Mouse (Mus musculus): ENCODE data around the gene Atxn7l3. TPM values are rescaled to one million over a fixed set of nuclear protein-coding genes. Genes with fewer than 3 reads are reported as not detected.
A peak's percentile ranks its signal among the peaks of the same experiment; 100 is the strongest.

Gene Atxn7l3
- polyA plus RNA-seq (2015; fragmentation: Nextera tagmentation; extraction: Ambion mirVana): 4.5 and 4.6 TPM in 2 replicates

- WGBS (ENCODE audit: insufficient replicate concordance): under 1% methylated on average over 47 of the region's 125 CpGs
- peak within 1 kb of the TSS; percentile 93 for H3K4me3 ChIP-seq (ENCODE audit: low read depth, low read length)
- H3K4me2 ChIP-seq (ENCODE audit: low read depth, low read length): peak within 1 kb of the TSS; percentile 97
- TF ChIP-seq CTCF (IDR thresholded peaks at IDR 0.05; ENCODE audit: low read depth) (peak; percentile 5; the same call in 1 of the 2 replicates), EP300 (IDR thresholded peaks at IDR 0.05; ENCODE audit: low read depth) (no peak)
- H3K27ac ChIP-seq (ENCODE audit: low read depth): peak within 1 kb of the TSS; percentile 100
- ATAC-seq (peak; percentile 92), DNase-seq (peak; percentile 99)
- peaks cover 20% of the 10 kb centered on the region for H3K4me1 ChIP-seq (ENCODE audit: insufficient read depth)
- H3K9me3 ChIP-seq (ENCODE audit: low read length): no peaks in the 10 kb centered on the region; the same call in 1 of the 2 replicates
- H3K36me3 ChIP-seq (replicated peaks; ENCODE audit: insufficient read depth, low read length): peaks cover 26% of the 10 kb centered on the region
- no peaks in the 10 kb centered on the region for H3K27me3 ChIP-seq (ENCODE audit: insufficient read depth, low read length)
- peak within 1 kb of the TSS; percentile 97 for H3K9ac ChIP-seq (replicated peaks)
Measured at GRCm38 (mm10) chr11:102296491-102297472, at the start of gene Atxn7l3. Gene Atxn7l3, minus strand, starts transcription at chr11:102296631.

- no peak for ATAC-seq
- H3K4me3 ChIP-seq (ENCODE audit: low read depth, low read length): no peak overlapping the region
- WGBS (ENCODE audit: insufficient replicate concordance): 79% methylated on average over 3 of the region's 3 CpGs
- H3K9ac ChIP-seq (replicated peaks): no peak overlapping the region
- H3K9me3 ChIP-seq (ENCODE audit: low read length): no peaks in the 10 kb centered on the region; the same call in 1 of the 2 replicates
- DNase-seq: no peak
- TF ChIP-seq CTCF (IDR thresholded peaks at IDR 0.05; ENCODE audit: low read depth): no peak
- no peak for TF ChIP-seq EP300 (IDR thresholded peaks at IDR 0.05; ENCODE audit: low read depth)
- no peaks in the 10 kb centered on the region for H3K4me1 ChIP-seq (ENCODE audit: insufficient read depth)
- no peak overlapping the region for H3K27ac ChIP-seq (ENCODE audit: low read depth)
- H3K36me3 ChIP-seq (replicated peaks; ENCODE audit: insufficient read depth, low read length): peaks cover under 1% of the 10 kb centered on the region; the same call in 1 of the 2 replicates
- H3K27me3 ChIP-seq (ENCODE audit: insufficient read depth, low read length): no peaks in the 10 kb centered on the region
- H3K4me2 ChIP-seq (ENCODE audit: low read depth, low read length): no peak overlapping the region
Measured at GRCm38 (mm10) chr11:102344458-102344857, 48.0 kb upstream of the Atxn7l3 start.

GRCm38 (mm10) chr11:102342742-102343141, 46.3 kb upstream of the Atxn7l3 start:
- H3K27me3 ChIP-seq (ENCODE audit: insufficient read depth, low read length): no peaks in the 10 kb centered on the region
- no peak overlapping the region for H3K9ac ChIP-seq (replicated peaks)
- no peaks in the 10 kb centered on the region for H3K36me3 ChIP-seq (replicated peaks; ENCODE audit: insufficient read depth, low read length)
- 75% methylated on average over 12 of the region's 12 CpGs for WGBS (ENCODE audit: insufficient replicate concordance)
- H3K4me1 ChIP-seq (ENCODE audit: insufficient read depth): no peaks in the 10 kb centered on the region
- TF ChIP-seq CTCF (IDR thresholded peaks at IDR 0.05; ENCODE audit: low read depth) (no peak), EP300 (IDR thresholded peaks at IDR 0.05; ENCODE audit: low read depth) (no peak)
- H3K4me2 ChIP-seq (ENCODE audit: low read depth, low read length): no peak overlapping the region
- no peak overlapping the region for H3K27ac ChIP-seq (ENCODE audit: low read depth)
- H3K4me3 ChIP-seq (ENCODE audit: low read depth, low read length): no peak overlapping the region
- H3K9me3 ChIP-seq (ENCODE audit: low read length): no peaks in the 10 kb centered on the region; the same call in 1 of the 2 replicates
- ATAC-seq: no peak
- DNase-seq: no peak

- Histone ChIP-seq H3K4me2 (ENCODE audit: low read depth, low read length) (no peak overlapping the region), H3K4me3 (ENCODE audit: low read depth, low read length) (no peak overlapping the region), H3K36me3 (replicated peaks; ENCODE audit: insufficient read depth, low read length) (no peaks in the 10 kb centered on the region), H3K9me3 (ENCODE audit: low read length) (no peaks in the 10 kb centered on the region; the same call in 1 of the 2 replicates), H3K4me1 (ENCODE audit: insufficient read depth) (no peaks in the 10 kb centered on the region), H3K27me3 (ENCODE audit: insufficient read depth, low read length) (no peaks in the 10 kb centered on the region), H3K9ac (replicated peaks) (no peak overlapping the region), H3K27ac (ENCODE audit: low read depth) (no peak overlapping the region)
- DNase-seq: no peak
- 83% methylated on average over 4 of the region's 4 CpGs for WGBS (ENCODE audit: insufficient replicate concordance)
- no peak for TF ChIP-seq EP300 (IDR thresholded peaks at IDR 0.05; ENCODE audit: low read depth)
- no peak for ATAC-seq
Measured at GRCm38 (mm10) chr11:102341101-102341500, 44.7 kb upstream of the Atxn7l3 start.

GRCm38 (mm10) chr11:102339624-102340023, 43.2 kb upstream of the Atxn7l3 start:
- H3K4me2 ChIP-seq (ENCODE audit: low read depth, low read length): no peak overlapping the region
- peak; percentile 36 for DNase-seq
- 63% methylated on average over 4 of the region's 4 CpGs for WGBS (ENCODE audit: insufficient replicate concordance)
- no peak overlapping the region for H3K27ac ChIP-seq (ENCODE audit: low read depth)
- H3K4me3 ChIP-seq (ENCODE audit: low read depth, low read length): no peak overlapping the region
- no peaks in the 10 kb centered on the region for H3K36me3 ChIP-seq (replicated peaks; ENCODE audit: insufficient read depth, low read length)
- ATAC-seq: no peak
- no peak overlapping the region for H3K9ac ChIP-seq (replicated peaks)
- H3K9me3 ChIP-seq (ENCODE audit: low read length): no peaks in the 10 kb centered on the region; the same call in 1 of the 2 replicates
- H3K4me1 ChIP-seq (ENCODE audit: insufficient read depth): no peaks in the 10 kb centered on the region
- no peak for TF ChIP-seq EP300 (IDR thresholded peaks at IDR 0.05; ENCODE audit: low read depth)
- peak; percentile 55 for TF ChIP-seq CTCF (IDR thresholded peaks at IDR 0.05; ENCODE audit: low read depth)
- H3K27me3 ChIP-seq (ENCODE audit: insufficient read depth, low read length): no peaks in the 10 kb centered on the region

GRCm38 (mm10) chr11:102339195-102339594, 42.8 kb upstream of the Atxn7l3 start:
- ATAC-seq: no peak
- no peak for DNase-seq

More at GRCm38 (mm10) chr11:102339195-102339594, 42.8 kb upstream of the Atxn7l3 start:
- Histone ChIP-seq H3K4me2 (ENCODE audit: low read depth, low read length) (no peak overlapping the region), H3K4me3 (ENCODE audit: low read depth, low read length) (no peak overlapping the region), H3K36me3 (replicated peaks; ENCODE audit: insufficient read depth, low read length) (no peaks in the 10 kb centered on the region), H3K9me3 (ENCODE audit: low read length) (no peaks in the 10 kb centered on the region; the same call in 1 of the 2 replicates), H3K4me1 (ENCODE audit: insufficient read depth) (no peaks in the 10 kb centered on the region), H3K27ac (ENCODE audit: low read depth) (no peak overlapping the region), H3K9ac (replicated peaks) (no peak overlapping the region), H3K27me3 (ENCODE audit: insufficient read depth, low read length) (no peaks in the 10 kb centered on the region)
- TF ChIP-seq CTCF (IDR thresholded peaks at IDR 0.05; ENCODE audit: low read depth) (no peak), EP300 (IDR thresholded peaks at IDR 0.05; ENCODE audit: low read depth) (no peak)
- 71% methylated on average over 11 of the region's 11 CpGs for WGBS (ENCODE audit: insufficient replicate concordance)

All from liver, postnatal 0 days (tissue).